Mouse (Mus musculus) heart, embryonic 11.5 days (tissue): Measurements from ENCODE around the gene Prx. TPM values are rescaled to one million over a fixed set of nuclear protein-coding genes. Genes with fewer than 3 reads are reported as not detected.

Experiments
- ATAC-seq: fragments of 200-750 bp; cut with Nextera tagmentation; replicated peaks from 2 replicates; pipeline ENCODE4 v1.8.0; 2017; ENCODE audit warnings: moderate library complexity; ENCODE audit not compliant: insufficient number of reproducible peaks, low FRiP score, low TSS enrichment
- H3K27ac ChIP-seq: fragments of 300-500 bp; sonication (generic); 2 replicates; pipeline ENCODE4 v1.5.1; 2014; ENCODE audit warnings: mild to moderate bottlenecking, low read depth, low read length
- H3K27me3 ChIP-seq: fragments of 300-500 bp; sonication (generic); 2 replicates; pipeline ENCODE4 v1.6.1; 2014; ENCODE audit warnings: mild to moderate bottlenecking, low read length, mixed read lengths; ENCODE audit not compliant: control insufficient read depth, insufficient read depth
- H3K36me3 ChIP-seq: fragments of 300-500 bp; sonication (generic); 2 replicates; pipeline ENCODE4 v1.6.1; 2014; ENCODE audit warnings: mild to moderate bottlenecking, low read length, moderate library complexity, mixed read lengths; ENCODE audit not compliant: control insufficient read depth, insufficient read depth
- H3K4me1 ChIP-seq: fragments of 300-500 bp; sonication (generic); 2 replicates; pipeline ENCODE4 v1.6.1; 2014; ENCODE audit warnings: low read length; ENCODE audit not compliant: control insufficient read depth, insufficient read depth
- H3K4me2 ChIP-seq: fragments of 300-500 bp; sonication (generic); 2 replicates; pipeline ENCODE4 v1.6.1; 2014; ENCODE audit warnings: mild to moderate bottlenecking, moderate library complexity
- H3K4me3 ChIP-seq: fragments of 300-500 bp; sonication (generic); 2 replicates; pipeline ENCODE4 v1.5.1; 2014; ENCODE audit warnings: low read depth, low read length
- H3K9ac ChIP-seq: fragments of 300-500 bp; sonication (generic); 2 replicates; pipeline ENCODE4 v1.6.1; 2014; ENCODE audit warnings: mild to moderate bottlenecking, low read depth, low read length, moderate library complexity
- H3K9me3 ChIP-seq: fragments of 300-500 bp; sonication (generic); replicated peaks from 2 replicates; pipeline ENCODE4 v1.6.1; 2016; ENCODE audit warnings: low read length; ENCODE audit not compliant: control insufficient read depth
- WGBS: fragments of 180-500 bp; shearing (Covaris S2); extraction: QIAGEN DNeasy Blood & Tissue Kit; methylation state at CpG from one replicate; pipeline ENCODE4 v1.1.7; 2014; ENCODE audit not compliant: insufficient replicate concordance; 5-methylcytosine and 5-hydroxymethylcytosine counted together
- polyA plus RNA-seq: library from polyadenylated mRNA; unstranded; fragments of >200 nt; fragmentation: Nextera tagmentation; extraction: Ambion mirVana; gene quantifications from 2 replicates; pipeline ENCODE4 v1.2.1, GENCODE M21; 2014

The Prx gene
- polyA plus RNA-seq, 1 experiment from 2014 or later, result 0.76 TPM

DNA sequence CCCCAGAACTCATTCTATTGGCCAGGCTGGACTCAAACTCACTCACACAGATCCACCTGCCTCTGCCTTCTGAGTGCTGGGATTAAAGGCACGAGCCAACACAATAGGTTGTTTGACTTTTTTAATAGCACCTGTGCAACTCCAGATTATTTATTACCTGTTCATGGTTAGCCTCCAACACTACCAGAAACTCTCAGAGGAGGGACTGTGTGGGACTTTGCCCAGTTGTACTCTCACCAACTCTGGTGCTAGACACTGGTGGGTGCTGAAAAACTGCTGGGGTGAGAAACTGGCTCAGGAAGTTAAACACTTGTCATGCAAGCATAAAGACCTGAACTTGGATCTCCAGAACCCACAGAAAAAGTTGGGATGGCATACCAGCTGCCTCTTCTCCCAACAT is 19.4 kb upstream of the Prx start:
- 83% methylated on average over 1 of the region's 1 CpGs for WGBS
- Histone ChIP-seq H3K27me3 (no peaks in the 10 kb centered on the region), H3K4me2 (no peak overlapping the region), H3K9me3 (no peaks in the 10 kb centered on the region), H3K27ac (no peak overlapping the region), H3K9ac (no peak overlapping the region), H3K4me1 (peaks cover 18% of the 10 kb centered on the region; the same call in 1 of the 2 replicates), H3K4me3 (no peak overlapping the region), H3K36me3 (peaks cover 4% of the 10 kb centered on the region; the same call in 1 of the 2 replicates)
- no peak for ATAC-seq

DNA sequence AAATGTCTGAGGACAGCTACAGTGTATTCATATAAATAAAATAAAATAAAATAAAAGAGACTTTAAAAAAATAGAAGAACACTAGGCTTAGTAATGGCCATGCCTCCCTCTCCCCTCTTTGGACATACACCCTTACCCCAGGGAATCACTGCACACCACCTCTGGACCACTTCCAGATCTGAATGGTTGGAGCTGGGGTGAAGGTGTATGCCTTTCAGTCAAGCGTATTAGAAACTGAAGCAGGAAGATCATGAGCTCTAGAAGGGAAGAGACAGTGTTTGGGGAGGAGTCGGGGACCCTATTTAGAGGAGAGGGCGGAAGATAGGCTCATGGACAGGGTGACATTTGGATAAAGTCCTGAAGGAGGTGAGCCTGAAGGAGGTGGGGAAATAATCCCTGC is 18.6 kb upstream of the Prx start:
- Histone ChIP-seq H3K36me3 (peaks cover 4% of the 10 kb centered on the region; the same call in 1 of the 2 replicates), H3K4me3 (no peak overlapping the region), H3K9me3 (no peaks in the 10 kb centered on the region), H3K4me2 (peak overlapping the region; percentile 71; the same call in 1 of the 2 replicates), H3K9ac (no peak overlapping the region), H3K4me1 (peaks cover 12% of the 10 kb centered on the region; the same call in 1 of the 2 replicates), H3K27ac (peak overlapping the region; percentile 86), H3K27me3 (no peaks in the 10 kb centered on the region)
- 68% methylated on average over 3 of the region's 3 CpGs for WGBS
- no peak for ATAC-seq

DNA sequence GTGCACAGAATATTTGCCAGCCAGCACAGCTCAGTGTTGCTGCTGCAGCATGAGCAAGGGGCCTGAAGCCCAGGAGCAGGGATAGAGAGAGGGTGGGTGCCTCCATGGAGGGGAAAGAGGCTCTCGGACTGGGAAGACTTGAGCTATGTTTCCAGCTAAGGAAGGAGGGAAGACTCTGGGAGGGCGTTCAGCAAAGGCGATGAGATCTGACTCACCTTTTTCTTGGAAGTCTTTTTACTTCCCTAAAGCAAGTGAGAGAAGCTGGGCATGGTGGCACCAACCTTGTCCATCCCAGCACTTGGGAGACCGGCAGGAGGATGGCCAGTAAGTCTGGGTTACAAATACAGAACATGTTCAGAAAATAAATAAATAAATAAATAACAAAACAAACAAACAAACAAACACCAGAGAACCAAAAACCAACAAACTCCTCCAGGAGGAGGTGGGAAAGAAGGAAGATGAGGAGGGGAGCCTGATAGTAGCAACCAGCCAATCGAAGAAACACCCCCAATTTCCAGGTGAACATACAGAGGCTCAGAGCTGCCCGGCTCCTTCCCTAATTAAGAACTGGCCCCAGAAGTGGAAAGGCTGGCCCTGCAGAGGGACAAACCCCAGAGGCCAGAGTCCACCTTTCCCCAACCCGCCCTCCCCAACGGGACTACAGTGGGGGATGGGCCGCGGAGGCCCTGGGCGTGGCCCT is 18.0 kb upstream of the Prx start:
- peaks cover 12% of the 10 kb centered on the region for H3K4me1 ChIP-seq
- H3K4me3 ChIP-seq, result peak overlapping the region; percentile 38
- no peak for ATAC-seq
- peak overlapping the region; percentile 86 for H3K27ac ChIP-seq
- peak overlapping the region; percentile 78; the same call in 1 of the 2 replicates for H3K9ac ChIP-seq
- H3K9me3 ChIP-seq, result no peaks in the 10 kb centered on the region
- no peaks in the 10 kb centered on the region for H3K27me3 ChIP-seq
- WGBS, result 9% methylated on average over 11 of the region's 11 CpGs
- H3K36me3 ChIP-seq, result peaks cover 4% of the 10 kb centered on the region; the same call in 1 of the 2 replicates
- H3K4me2 ChIP-seq, result peak overlapping the region; percentile 71

GRCm38 (mm10) chr7:27481627-27481969 is 17.5 kb upstream of the Prx start:
- Histone ChIP-seq H3K27ac (peak overlapping the region; percentile 86), H3K36me3 (peaks cover 1% of the 10 kb centered on the region; the same call in 1 of the 2 replicates), H3K9me3 (no peaks in the 10 kb centered on the region), H3K4me1 (peaks cover 13% of the 10 kb centered on the region), H3K4me2 (peak overlapping the region; percentile 71), H3K27me3 (no peaks in the 10 kb centered on the region), H3K4me3 (peak overlapping the region; percentile 38), H3K9ac (peak overlapping the region; percentile 78)
- ATAC-seq, result peak; percentile 96
- 0% methylated on average over 10 of the region's 12 CpGs for WGBS

- no peaks in the 10 kb centered on the region for H3K36me3 ChIP-seq
- ATAC-seq, result no peak
- no peak overlapping the region for H3K9ac ChIP-seq
- no peaks in the 10 kb centered on the region for H3K9me3 ChIP-seq
- H3K4me2 ChIP-seq, result no peak overlapping the region
- H3K27ac ChIP-seq, result no peak overlapping the region
- H3K4me1 ChIP-seq, result peaks cover 20% of the 10 kb centered on the region
- H3K4me3 ChIP-seq, result no peak overlapping the region
- WGBS, result 90% methylated on average over 4 of the region's 4 CpGs
- H3K27me3 ChIP-seq, result no peaks in the 10 kb centered on the region
These were observed 15.3 kb upstream of the Prx start for GRCm38 (mm10) chr7:27483860-27484259.

DNA sequence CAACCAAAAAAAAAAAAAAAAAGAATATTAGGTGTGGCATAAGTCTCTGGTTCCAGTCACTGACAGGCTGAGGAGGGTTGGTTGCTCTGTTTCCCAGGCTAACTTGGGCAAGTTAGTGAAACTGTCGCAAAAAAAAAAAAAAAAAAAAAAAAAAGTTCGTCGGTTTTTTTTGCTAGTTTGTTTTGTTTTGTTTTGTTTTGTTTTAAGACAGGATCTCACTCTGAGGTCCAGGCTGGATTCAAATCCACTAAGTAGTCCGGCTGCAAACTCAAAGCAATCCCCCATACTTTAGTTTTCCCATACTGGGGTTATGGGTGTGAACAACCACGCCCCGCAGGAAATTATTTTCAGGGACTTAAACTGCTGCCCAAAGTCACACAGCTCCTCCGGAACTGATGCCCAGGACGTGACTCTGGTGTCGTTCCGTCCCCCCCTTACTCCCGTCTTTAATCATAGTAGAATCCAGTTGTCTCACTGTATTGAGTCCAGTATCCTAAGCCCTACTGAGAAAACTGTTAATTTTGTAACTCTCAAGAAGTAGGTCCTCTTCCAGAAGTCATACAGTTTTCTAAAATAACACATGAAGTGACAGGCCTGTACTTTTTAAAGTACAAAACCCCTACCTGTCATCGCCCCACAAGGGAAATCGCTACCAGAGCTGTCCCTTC is 12.9 kb upstream of the Prx start:
- Histone ChIP-seq H3K27ac (peak overlapping the region; percentile 99), H3K27me3 (no peaks in the 10 kb centered on the region), H3K4me2 (peak overlapping the region; percentile 83), H3K9me3 (no peaks in the 10 kb centered on the region), H3K36me3 (0 out of 2 replicates have a peak, but pooled peaks cover 5% of the 10 kb centered on the region), H3K4me1 (peaks cover 27% of the 10 kb centered on the region), H3K4me3 (peak overlapping the region; percentile 87), H3K9ac (peak overlapping the region; percentile 85)
- WGBS, result 6% methylated on average over 13 of the region's 13 CpGs
- no peak for ATAC-seq

DNA sequence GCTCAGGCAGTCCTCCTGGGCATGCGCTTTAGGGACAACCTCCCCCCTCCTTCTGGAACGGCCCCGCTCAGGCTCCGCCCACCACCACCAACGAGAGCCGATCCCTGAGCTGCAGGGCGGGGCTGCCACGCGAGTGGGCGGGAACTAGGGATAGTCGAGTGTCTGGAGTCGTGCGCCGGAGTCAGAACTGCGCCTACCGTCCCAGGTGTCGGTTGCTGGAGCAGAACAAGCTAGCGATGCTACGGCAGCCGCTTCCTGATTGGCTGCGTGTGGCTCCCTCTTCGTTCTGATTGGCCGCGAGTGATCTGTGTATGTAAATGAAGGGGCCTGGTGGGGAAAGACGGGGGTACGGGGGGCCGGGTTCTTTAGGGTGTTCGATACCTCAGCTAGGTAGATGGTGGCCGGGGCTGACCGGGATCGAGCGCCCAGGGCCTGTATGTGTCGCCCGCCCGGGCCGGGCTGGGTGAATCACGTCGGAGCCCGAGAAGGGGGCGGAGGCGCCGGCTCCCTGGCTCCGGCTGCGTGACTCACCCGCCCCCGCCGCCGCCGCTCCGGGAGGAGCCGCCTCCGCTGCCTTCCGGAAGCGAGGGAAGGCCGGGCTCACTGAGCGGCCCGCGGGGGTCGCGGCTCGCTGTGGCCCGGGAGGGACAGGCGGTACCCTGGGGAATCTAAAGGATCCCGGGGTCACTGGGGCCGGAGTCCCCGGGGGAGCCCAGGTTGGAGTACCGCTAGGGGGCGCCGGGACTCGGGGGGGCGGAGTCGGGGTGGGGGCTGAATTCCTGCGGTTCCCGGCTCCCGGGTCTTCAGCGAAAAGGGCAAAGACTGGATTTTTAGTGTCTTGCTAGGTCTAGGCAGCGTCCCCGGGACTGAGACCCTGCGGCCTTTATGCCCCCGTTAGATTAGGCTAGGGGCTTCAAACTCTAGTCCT is 12.1 kb upstream of the Prx start, which contains the start of gene Sertad1:
TSS of gene Sertad1 (plus strand) at position 141 of the 928 bp plus-strand sequence.
- no peaks in the 10 kb centered on the region for H3K27me3 ChIP-seq
- peak within 1 kb of the TSS; percentile 85 for H3K9ac ChIP-seq
- peak within 1 kb of the TSS; percentile 99 for H3K27ac ChIP-seq
- H3K4me1 ChIP-seq, result peaks cover 32% of the 10 kb centered on the region
- H3K36me3 ChIP-seq, result 0 out of 2 replicates have a peak, but pooled peaks cover 5% of the 10 kb centered on the region
- H3K4me3 ChIP-seq, result peak within 1 kb of the TSS; percentile 87
- peak; percentile 87 for ATAC-seq
- WGBS, result under 1% methylated on average over 78 of the region's 80 CpGs
- H3K9me3 ChIP-seq, result no peaks in the 10 kb centered on the region
- peak within 1 kb of the TSS; percentile 83 for H3K4me2 ChIP-seq

DNA sequence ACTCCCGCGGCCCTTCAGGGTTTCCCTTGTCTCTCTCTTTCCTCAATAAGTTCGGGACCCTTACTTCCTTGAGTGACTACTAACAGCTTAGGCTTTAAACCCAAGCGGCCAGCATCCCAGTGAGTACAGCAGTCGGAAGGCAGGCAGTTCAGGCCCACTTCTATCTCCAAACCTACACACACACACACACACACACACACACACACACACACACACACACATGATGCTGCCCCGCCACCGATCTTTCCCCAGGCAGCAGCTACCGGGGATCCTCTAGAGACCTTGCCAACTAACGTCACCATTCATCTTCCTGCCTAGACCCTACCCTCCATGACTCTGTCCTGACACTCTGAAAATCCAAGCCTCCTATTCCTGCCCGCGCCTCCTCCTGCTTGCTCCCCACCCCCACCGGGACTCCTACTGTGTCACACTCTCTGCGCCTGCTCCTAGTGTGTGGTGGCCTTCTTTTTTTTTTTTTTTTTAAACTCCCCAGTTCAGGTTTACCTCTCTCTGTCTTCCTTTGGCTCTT is 11.3 kb upstream of the Prx start:
- Histone ChIP-seq H3K36me3 (0 out of 2 replicates have a peak, but pooled peaks cover 5% of the 10 kb centered on the region), H3K4me3 (peak overlapping the region; percentile 87), H3K9ac (peak overlapping the region; percentile 85), H3K4me1 (peaks cover 32% of the 10 kb centered on the region), H3K4me2 (peak overlapping the region; percentile 83), H3K9me3 (no peaks in the 10 kb centered on the region), H3K27me3 (no peaks in the 10 kb centered on the region), H3K27ac (peak overlapping the region; percentile 99)
- no peak for ATAC-seq
- WGBS, result 1% methylated on average over 13 of the region's 13 CpGs
